Mouse (Mus musculus) activated CD4-positive, CD25-positive, alpha-beta regulatory T cell (primary cell): ENCODE data around the gene Synm. TPM values are rescaled to one million over a fixed set of nuclear protein-coding genes. Genes with fewer than 3 reads are reported as not detected.

Experiments used
- polyA plus RNA-seq, 2 experiments: library from polyadenylated mRNA; unstranded; fragments of 100-300 nt; shearing (Covaris generic); gene quantifications; one replicate each; pipeline ENCODE4 v1.2.1; 2017

Synm gene
- polyA plus RNA-seq = under 1 TPM in 1 of 2 experiments, not detected in 1; 0.49 TPM

DNA sequence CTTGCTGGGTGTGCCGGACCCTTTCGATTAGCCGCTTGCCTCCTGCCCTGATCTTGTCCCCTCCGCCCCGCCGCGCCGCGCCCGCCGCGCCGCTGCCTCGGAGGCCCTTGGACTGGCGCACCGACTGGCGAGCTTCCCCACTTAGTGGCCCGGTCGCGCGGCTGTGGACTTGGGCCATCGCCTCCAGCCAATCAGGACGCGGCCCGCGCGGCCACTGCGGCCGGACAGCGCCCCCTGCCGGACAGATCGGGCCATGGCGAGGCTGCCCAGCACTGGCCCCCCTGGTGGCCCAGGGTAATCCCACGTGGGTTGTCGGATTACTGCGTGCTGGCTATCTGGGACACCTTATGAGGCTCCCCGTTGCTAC lies at the start of gene Synm:
Synm (minus strand) TSS at position 114 of the 367 bp plus-strand sequence.

Other genes with a start within 250 kb of the Synm start
- 10 to 100 TPM; 18.6 to 21.9 TPM for gene Lrrc28, start 114.5 kb downstream of the Synm start, polyA plus RNA-seq
- 1 to 10 TPM in 1 of 2 experiments, under 1 TPM in 1; 0.79 to 1.5 TPM for gene Ttc23, start 112.3 kb downstream of the Synm start, polyA plus RNA-seq
- gene Igf1r, start 193.1 kb upstream of the Synm start, polyA plus RNA-seq = 1 to 10 TPM; 7.7 to 9.6 TPM